Mouse (Mus musculus): ENCODE data around the gene Kcnh7. TPM values are rescaled to one million over a fixed set of nuclear protein-coding genes. Genes with fewer than 3 reads are reported as not detected.

Gene Kcnh7
- 0.20 and 0.27 TPM in 2 replicates for polyA plus RNA-seq (2016; fragmentation: Nextera tagmentation; extraction: Ambion mirVana)

DNA sequence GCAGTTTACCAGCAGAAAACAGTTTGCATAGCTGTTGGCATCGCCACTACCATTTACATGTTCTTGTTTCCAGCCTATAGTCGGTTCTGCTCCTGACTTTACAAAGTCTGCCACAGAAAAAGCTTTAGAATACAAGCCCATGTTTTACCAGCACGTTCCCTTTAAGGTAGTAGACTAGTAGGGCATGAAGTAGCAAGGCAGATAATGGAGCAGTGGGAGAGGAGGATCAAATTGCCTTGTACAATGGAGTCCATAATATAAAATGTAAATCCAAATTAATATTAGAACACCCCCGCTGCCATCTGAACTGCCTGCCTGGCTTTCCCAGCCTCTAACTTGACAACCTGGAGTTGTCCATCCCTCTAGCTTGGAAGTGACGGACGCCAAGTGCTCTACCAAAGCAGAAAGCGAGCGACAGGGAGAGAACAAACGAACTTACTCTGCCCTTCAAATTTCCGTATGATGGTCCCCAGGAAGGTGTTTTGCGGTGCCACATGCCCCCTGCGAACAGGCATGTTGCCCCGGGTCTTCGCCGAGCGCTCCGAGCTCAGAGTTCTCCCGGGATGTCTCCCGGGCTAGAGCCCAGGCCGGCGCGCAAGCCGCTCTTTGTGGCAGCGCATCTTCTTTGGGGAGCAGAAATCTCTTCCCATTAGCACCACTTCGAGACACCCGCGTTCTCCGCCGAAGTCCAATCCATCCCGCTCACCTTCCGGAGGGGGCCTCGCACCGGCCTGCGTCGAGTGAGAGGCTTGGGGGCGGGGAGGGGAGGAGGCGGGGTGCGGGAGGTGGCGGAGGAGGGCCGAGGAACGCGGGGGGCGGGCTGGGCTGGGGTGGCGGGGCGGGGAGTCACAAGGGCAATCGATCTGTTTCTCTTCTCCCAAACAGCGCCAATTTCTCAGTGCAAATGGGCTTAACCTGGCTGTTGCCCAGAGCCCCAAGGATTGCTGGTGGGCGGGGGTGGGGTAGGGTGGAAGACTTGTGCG, at the start of gene Kcnh7:
Gene Kcnh7 (minus strand): TSS at position 725 of the 983 bp plus-strand sequence.
- peak within 1 kb of the TSS; percentile 44 for H3K4me3 ChIP-seq (replicated peaks)
- peaks cover 5% of the 10 kb centered on the region for H3K4me1 ChIP-seq (replicated peaks)
- H3K27me3 ChIP-seq = peaks cover 29% of the 10 kb centered on the region
- H3K9me3 ChIP-seq = no peaks in the 10 kb centered on the region
- H3K27ac ChIP-seq = no peak within 1 kb of the TSS
- peak within 1 kb of the TSS; percentile 90 for H3K4me2 ChIP-seq
- H3K36me3 ChIP-seq = no peaks in the 10 kb centered on the region
- no peak within 1 kb of the TSS for H3K9ac ChIP-seq (replicated peaks)
- 1% methylated on average over 43 of the region's 49 CpGs for WGBS
- ATAC-seq (ENCODE audit: insufficient number of reproducible peaks, insufficient read depth, low FRiP score, low TSS enrichment, low read depth) = no peak

DNA sequence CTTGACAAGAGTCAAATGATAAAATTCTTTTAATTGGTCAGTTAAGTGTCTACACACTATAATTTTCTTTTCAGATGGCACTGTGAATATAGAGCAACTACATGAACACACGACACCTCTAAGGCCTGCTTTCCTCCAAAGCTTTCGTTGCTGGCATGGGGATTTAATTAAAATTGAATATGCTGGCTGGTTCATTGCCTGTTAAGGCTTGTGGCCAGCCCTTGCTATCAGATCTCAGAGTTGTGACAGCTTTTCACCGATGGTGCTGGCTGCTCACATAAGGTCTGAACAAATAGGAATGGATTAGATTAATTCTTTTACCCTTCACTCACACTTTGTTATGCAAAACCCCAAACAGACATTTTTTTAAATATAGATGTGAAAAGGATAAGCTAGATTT, 23.3 kb upstream of the Kcnh7 start:
- H3K4me3 ChIP-seq (replicated peaks) = no peak overlapping the region
- WGBS = 56% methylated on average over 3 of the region's 3 CpGs

DNA sequence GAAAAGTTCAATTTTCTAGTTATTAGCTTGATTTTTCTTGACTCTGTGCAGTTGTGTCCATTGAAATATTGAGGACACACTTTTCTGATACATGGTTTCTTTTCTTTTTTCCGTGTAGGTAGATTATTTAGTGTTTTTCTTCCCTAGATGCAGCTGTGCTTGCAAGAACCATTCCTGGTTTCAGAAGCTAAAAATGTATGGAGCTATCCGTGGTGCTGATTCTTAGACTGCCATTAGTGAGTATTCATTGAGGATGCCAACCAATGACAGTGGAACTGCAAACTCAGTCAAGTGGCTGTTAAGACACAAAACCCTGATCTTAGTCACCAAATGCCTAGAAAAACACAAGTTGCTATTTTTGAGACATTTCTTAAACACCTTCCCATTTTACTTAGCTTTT, 1.9 kb upstream of the Kcnh7 start:
- H3K4me2 ChIP-seq = no peak overlapping the region
- ATAC-seq (ENCODE audit: insufficient number of reproducible peaks, insufficient read depth, low FRiP score, low TSS enrichment, low read depth) = no peak
- peaks cover 5% of the 10 kb centered on the region for H3K4me1 ChIP-seq (replicated peaks)
- no peaks in the 10 kb centered on the region for H3K36me3 ChIP-seq
- no peaks in the 10 kb centered on the region for H3K9me3 ChIP-seq
- H3K4me3 ChIP-seq (replicated peaks) = no peak overlapping the region
- no peak overlapping the region for H3K27ac ChIP-seq
- 4% methylated on average over 2 of the region's 2 CpGs for WGBS
- peaks cover 29% of the 10 kb centered on the region for H3K27me3 ChIP-seq
- H3K9ac ChIP-seq (replicated peaks) = no peak overlapping the region

More for the DNA sequence above, 23.3 kb upstream of the Kcnh7 start:
- no peaks in the 10 kb centered on the region for H3K4me1 ChIP-seq (replicated peaks)
- no peak overlapping the region for H3K27ac ChIP-seq
- no peaks in the 10 kb centered on the region for H3K9me3 ChIP-seq
- H3K27me3 ChIP-seq = no peaks in the 10 kb centered on the region
- H3K36me3 ChIP-seq = no peaks in the 10 kb centered on the region
- no peak for ATAC-seq (ENCODE audit: insufficient number of reproducible peaks, insufficient read depth, low FRiP score, low TSS enrichment, low read depth)
- no peak overlapping the region for H3K4me2 ChIP-seq
- H3K9ac ChIP-seq (replicated peaks) = no peak overlapping the region

DNA sequence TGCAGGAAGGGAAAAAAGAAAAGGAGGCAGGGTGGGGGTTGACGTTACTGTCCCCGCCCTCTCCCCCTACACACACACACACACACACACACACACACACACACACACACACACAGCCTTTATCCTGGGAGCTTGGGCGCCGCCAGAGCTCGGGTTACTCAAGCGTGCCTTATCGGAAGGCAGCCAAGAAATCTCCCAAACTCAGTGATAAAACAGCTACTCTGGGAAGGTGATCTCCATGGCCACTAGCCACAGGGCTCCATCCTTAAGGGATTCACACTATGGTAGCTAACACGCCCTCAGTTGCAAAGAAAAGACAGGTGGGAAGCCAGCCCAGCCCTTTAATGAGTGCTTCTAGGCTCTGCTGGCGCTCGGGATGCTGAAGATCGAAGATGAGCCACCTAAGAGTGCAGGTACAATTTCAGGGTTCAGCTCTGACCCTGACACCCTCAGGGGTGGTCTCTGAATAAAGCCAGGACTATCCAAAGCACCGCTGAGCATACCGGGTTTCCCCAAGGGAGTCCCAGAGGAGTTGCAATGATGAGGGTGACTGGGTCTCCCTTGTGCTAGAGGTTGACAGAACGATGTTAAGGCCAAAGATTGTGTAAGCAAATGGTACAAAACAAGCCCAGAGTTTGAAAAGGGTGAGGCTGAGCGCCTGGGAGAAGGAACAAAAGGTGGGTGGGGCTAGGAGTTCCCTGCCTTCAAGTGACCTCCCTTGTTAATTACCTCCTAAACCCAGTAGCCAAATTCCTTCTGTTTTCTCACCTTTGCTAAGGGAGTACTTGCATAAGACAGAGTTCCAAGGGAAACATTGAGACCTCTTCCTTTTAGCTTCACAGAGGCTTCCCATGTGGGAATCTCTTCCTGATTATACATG, 704 bp upstream of the Kcnh7 start:
- Histone ChIP-seq H3K27me3 (peaks cover 29% of the 10 kb centered on the region), H3K4me1 (replicated peaks) (peaks cover 5% of the 10 kb centered on the region), H3K4me2 (peak overlapping the region; percentile 90), H3K36me3 (no peaks in the 10 kb centered on the region), H3K9ac (replicated peaks) (no peak overlapping the region), H3K27ac (no peak overlapping the region), H3K9me3 (no peaks in the 10 kb centered on the region), H3K4me3 (replicated peaks) (peak overlapping the region; percentile 44)
- WGBS = under 1% methylated on average over 13 of the region's 15 CpGs
- no peak for ATAC-seq (ENCODE audit: insufficient number of reproducible peaks, insufficient read depth, low FRiP score, low TSS enrichment, low read depth)

DNA sequence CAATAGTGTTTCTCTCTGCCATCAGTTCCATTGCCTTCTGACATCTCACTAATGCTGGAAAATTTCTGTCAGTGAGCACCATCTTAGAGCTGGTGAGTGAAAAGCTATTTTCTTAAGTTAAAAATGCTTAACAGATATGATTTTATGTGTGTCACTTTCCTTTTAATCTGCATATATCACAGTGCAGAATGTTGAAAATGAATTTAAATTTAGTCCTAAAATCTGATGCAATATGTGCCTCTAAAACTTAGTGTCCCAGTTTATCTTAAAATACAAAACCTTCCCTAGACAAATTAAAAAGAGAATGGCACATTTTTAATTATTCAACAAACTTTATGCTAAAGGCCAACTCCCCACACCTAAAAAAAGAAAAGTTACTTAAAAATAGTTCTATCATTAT, 30.4 kb downstream of the Kcnh7 start:
- Histone ChIP-seq H3K4me2 (no peak overlapping the region), H3K27ac (no peak overlapping the region), H3K9ac (replicated peaks) (no peak overlapping the region), H3K27me3 (no peaks in the 10 kb centered on the region), H3K36me3 (no peaks in the 10 kb centered on the region), H3K9me3 (no peaks in the 10 kb centered on the region), H3K4me1 (replicated peaks) (peaks cover 3% of the 10 kb centered on the region; the same call in 1 of the 2 replicates), H3K4me3 (replicated peaks) (no peak overlapping the region)
- no peak for ATAC-seq (ENCODE audit: insufficient number of reproducible peaks, insufficient read depth, low FRiP score, low TSS enrichment, low read depth)

DNA sequence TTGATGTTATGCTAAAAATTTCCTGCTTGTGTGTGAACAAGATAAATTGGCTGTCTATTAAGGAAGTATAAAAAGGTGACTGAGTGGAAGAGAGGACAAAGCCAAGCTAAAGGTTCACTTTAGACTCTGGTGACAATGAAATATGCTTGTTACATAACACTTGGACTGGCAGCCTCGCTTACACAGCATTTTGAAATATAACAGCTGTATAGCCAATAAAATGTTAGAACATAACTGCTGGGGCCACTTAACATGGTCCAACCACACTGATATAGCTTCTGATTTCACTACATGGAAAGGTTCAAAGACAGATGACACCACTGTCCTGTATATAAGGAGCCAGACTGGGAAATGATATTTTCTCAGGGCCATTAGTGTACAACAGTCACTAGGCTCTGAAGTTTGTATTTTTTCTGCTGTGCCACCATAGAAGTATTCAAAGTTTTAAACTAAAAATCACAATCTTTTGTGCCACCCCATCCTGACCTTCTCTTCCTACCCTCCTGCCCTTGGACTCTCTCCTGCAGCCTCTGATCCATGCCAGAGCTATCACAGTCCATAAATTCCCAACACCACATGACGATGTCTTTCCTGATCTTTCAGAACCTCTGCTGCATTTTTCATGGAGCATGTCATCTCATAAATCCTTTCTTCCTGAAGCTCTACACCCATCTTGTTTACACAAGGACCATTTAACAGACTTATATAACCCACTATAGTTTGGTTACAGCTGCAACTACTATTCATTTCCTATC, 56.1 kb downstream of the Kcnh7 start:
- ATAC-seq (ENCODE audit: insufficient number of reproducible peaks, insufficient read depth, low FRiP score, low TSS enrichment, low read depth) = no peak
- Histone ChIP-seq H3K9me3 (no peaks in the 10 kb centered on the region), H3K27ac (no peak overlapping the region), H3K4me2 (no peak overlapping the region), H3K4me1 (replicated peaks) (no peaks in the 10 kb centered on the region), H3K36me3 (no peaks in the 10 kb centered on the region), H3K4me3 (replicated peaks) (no peak overlapping the region), H3K9ac (replicated peaks) (no peak overlapping the region), H3K27me3 (no peaks in the 10 kb centered on the region)
- WGBS = 35% methylated on average over 2 of the region's 2 CpGs

DNA sequence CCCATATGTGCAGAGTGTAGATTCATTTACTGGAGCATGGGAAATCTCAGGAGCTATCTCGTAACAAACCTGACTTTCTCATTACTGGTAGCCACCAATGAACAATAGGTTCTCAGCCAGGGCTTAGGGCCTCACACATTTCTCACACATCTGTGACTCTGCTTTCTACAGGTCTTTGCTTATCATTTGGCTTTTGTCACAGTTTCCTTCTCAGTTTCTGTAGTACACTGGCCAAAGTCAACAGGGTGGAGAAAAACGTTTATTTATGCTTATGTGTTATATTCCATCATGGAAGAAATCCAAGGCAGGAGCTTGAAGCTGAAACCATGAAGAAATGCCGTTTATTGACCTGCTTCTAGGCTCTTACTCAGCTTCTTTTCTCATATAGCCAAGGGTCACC, 63.8 kb downstream of the Kcnh7 start:
- Histone ChIP-seq H3K27ac (no peak overlapping the region), H3K4me2 (no peak overlapping the region), H3K9ac (replicated peaks) (no peak overlapping the region), H3K4me1 (replicated peaks) (no peaks in the 10 kb centered on the region), H3K4me3 (replicated peaks) (no peak overlapping the region), H3K9me3 (no peaks in the 10 kb centered on the region), H3K36me3 (no peaks in the 10 kb centered on the region), H3K27me3 (no peaks in the 10 kb centered on the region)
- 75% methylated on average over 3 of the region's 3 CpGs for WGBS
- no peak for ATAC-seq (ENCODE audit: insufficient number of reproducible peaks, insufficient read depth, low FRiP score, low TSS enrichment, low read depth)

DNA sequence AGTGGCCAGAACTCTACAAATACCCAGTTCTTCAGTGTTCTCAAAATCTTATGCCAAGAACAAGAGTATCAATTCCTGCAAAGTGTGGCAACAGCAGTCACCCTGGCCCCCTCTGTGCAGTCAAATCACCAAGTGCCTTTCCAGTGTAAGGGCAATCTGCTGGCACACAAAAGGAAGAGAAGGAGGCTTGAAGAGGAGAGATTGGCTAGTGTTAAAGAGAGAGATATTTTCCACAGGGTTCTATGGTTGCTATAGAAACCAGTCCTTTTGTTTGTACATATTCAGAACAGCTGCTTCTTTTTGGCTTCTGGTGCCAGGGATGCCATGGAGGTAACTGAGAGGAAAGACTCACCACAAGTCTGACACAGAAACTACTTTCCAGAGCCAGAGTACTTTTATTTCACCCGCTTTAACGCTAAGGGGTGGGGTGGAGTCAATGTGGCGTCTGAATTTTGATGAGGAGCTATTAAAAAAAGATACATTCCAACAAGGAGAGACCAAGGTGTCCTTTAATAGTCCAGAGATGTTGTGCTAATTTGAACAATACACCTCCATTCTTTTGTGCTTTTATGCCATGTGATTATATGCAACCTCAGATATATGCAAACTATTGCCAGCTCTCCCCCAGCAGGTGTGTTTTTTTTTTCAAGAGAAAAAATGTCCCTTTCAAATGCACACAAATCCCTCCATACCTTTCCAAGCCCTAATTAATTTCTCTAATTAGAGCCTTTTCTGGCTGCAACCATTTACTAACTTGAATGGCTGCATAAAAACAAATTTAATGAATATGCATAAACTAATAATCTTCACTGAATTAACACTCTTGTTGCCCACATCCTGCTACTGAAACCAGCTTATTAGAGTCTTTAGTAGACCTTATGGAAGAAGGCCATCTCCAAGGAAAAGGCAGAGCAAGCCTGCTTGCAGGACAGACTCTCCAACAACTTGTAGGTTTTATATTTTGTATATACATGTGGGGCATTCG, 66.6 kb downstream of the Kcnh7 start:
- Histone ChIP-seq H3K4me2 (no peak overlapping the region), H3K9me3 (no peaks in the 10 kb centered on the region), H3K27me3 (no peaks in the 10 kb centered on the region), H3K9ac (replicated peaks) (no peak overlapping the region), H3K4me1 (replicated peaks) (no peaks in the 10 kb centered on the region), H3K4me3 (replicated peaks) (no peak overlapping the region), H3K36me3 (no peaks in the 10 kb centered on the region), H3K27ac (no peak overlapping the region)
- WGBS = 83% methylated on average over 4 of the region's 4 CpGs
- ATAC-seq (ENCODE audit: insufficient number of reproducible peaks, insufficient read depth, low FRiP score, low TSS enrichment, low read depth) = no peak

DNA sequence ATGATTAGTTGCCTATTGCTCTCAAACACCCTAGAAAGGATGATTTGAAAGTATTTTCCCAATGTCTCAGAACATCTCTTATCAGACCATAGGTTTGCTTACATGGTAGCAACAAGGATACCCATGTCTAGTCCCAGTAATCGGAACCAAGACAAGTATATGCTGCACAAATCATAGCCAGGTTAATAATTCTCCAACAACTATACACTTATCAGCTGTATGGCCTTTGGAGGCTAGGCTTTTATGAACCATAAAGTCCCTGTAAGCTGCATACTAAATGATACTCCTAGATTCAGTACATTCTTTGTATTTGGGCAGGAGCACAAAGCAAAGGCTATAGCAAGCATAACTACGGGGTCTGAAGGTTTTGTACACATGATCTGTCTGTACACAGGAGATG, 78.1 kb downstream of the Kcnh7 start:
- no peak for ATAC-seq (ENCODE audit: insufficient number of reproducible peaks, insufficient read depth, low FRiP score, low TSS enrichment, low read depth)
- Histone ChIP-seq H3K9me3 (no peaks in the 10 kb centered on the region), H3K4me3 (replicated peaks) (no peak overlapping the region), H3K4me1 (replicated peaks) (no peaks in the 10 kb centered on the region), H3K27me3 (no peaks in the 10 kb centered on the region), H3K36me3 (no peaks in the 10 kb centered on the region), H3K9ac (replicated peaks) (no peak overlapping the region), H3K27ac (no peak overlapping the region), H3K4me2 (no peak overlapping the region)
- WGBS = 89% methylated on average over 2 of the region's 2 CpGs

DNA sequence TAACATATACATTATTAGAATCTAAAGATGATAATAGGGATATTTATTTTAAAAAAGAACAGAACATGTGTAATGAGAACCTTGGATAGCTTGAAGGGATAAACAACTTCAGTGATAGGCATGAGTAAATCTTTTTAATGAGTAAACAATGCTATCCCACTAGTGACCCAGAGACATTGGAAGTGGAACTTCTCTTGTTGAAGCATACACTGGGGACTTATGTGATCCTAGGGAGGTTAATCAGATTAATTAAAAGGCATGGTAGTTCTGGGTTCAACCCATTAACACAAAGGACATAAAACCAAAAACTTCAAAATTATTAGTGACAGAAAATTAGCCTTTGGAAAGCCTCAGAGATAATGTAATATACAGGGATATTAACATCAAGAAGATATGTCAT, 84.4 kb downstream of the Kcnh7 start:
- Histone ChIP-seq H3K9ac (replicated peaks) (no peak overlapping the region), H3K4me2 (no peak overlapping the region), H3K4me3 (replicated peaks) (no peak overlapping the region), H3K36me3 (no peaks in the 10 kb centered on the region), H3K9me3 (no peaks in the 10 kb centered on the region), H3K27ac (no peak overlapping the region), H3K27me3 (no peaks in the 10 kb centered on the region), H3K4me1 (replicated peaks) (no peaks in the 10 kb centered on the region)
- no peak for ATAC-seq (ENCODE audit: insufficient number of reproducible peaks, insufficient read depth, low FRiP score, low TSS enrichment, low read depth)

All from limb, embryonic 12.5 days (tissue).